Mouse (Mus musculus) CD4-positive, CD25-positive, alpha-beta regulatory T cell, adult 4 months (primary cell): ENCODE measurements at regions not wholly inside any gene's neighbourhood (a gene's known extent, or its start where the extent isn't known, plus 50 kb on each side); places are given as distances from the start of the nearest gene placed in this dataset.
"Not testable (repeated sequence)": the region's sequence is repeated elsewhere in the genome, so short reads cannot be mapped to it uniquely, and the experiment has no call there.

ENCODE experiments used
- ATAC-seq: one replicate; pipeline ENCODE4 v1.8.0; 2017

GRCm38 (mm10) chr13:74563483-74564330 is 69.9 kb upstream of the Zfp825 start:
- ATAC-seq = peak; percentile 94

GRCm38 (mm10) chr13:74564331-74564727 is 70.5 kb upstream of the Zfp825 start:
- not testable (repeated sequence) for ATAC-seq

- ATAC-seq = peak; percentile 82
These were observed 69.4 kb upstream of the Erap1 start for GRCm38 (mm10) chr13:74569967-74570366.
